Mouse (Mus musculus): ENCODE results near the gene Hipk2.

- TF ChIP-seq CTCF (IDR thresholded peaks at IDR 0.05; ENCODE audit: borderline replicate concordance, insufficient read depth, low read depth, low read length) (no peak), POLR2A (IDR thresholded peaks at IDR 0.05; ENCODE audit: borderline replicate concordance, insufficient read depth, low read length) (no peak)
Observed at GRCm38 (mm10) chr6:38701421-38701820, 174.5 kb downstream of the Hipk2 start.

Measured in cerebellum, adult 2 months (tissue).